Mouse (Mus musculus) gastrocnemius, postnatal 14 days (tissue): ENCODE measurements around the gene Gpr137c. TPM values are rescaled to one million over a fixed set of nuclear protein-coding genes. Genes with fewer than 3 reads are reported as not detected.

Experiments
- DNase-seq: peaks from one replicate; pipeline ENCODE4 v3.0.0; 2021; ENCODE audit warnings: mixed read lengths
- intact Hi-C: fragments of 180-260 bp; cut with DNase I; formaldehyde crosslinking; loops from one replicate; pipeline ENCODE4 v1.15.1; 2025; ENCODE audit warnings: low total_unique reads
- total RNA-seq, 2 experiments: library from RNA; stranded (reverse); gene quantifications; 2 replicates each; pipeline ENCODE4 v1.2.3; 2021

Gene Gpr137c
- total RNA-seq, 2 experiments from 2014 or later = 1.7 to 2.1 TPM

GRCm38 (mm10) chr14:45275816-45276215, 56.3 kb downstream of the Gpr137c start:
- no peak for DNase-seq
- intact Hi-C loops = no loop called here

- intact Hi-C loops = no loop called here
- no peak for DNase-seq
Observed at GRCm38 (mm10) chr14:45282066-45282465, 62.5 kb downstream of the Gpr137c start.

- no peak for DNase-seq
- intact Hi-C loops = no loop called here
Observed at GRCm38 (mm10) chr14:45291608-45292007, 72.1 kb downstream of the Gpr137c start.

GRCm38 (mm10) chr14:45303939-45304338, 84.4 kb downstream of the Gpr137c start:
- intact Hi-C loops = no loop called here
- DNase-seq = no peak

- intact Hi-C loops = no loop called here
- no peak for DNase-seq
Observed at GRCm38 (mm10) chr14:45304389-45304788, 84.9 kb downstream of the Gpr137c start.

GRCm38 (mm10) chr14:45305852-45306251, 86.3 kb downstream of the Gpr137c start:
- no peak for DNase-seq
- intact Hi-C loops = no loop called here

- DNase-seq = no peak
- intact Hi-C loops = no loop called here
Observed at GRCm38 (mm10) chr14:45307630-45308328, 88.3 kb downstream of the Gpr137c start.

- no peak for DNase-seq
- intact Hi-C loops = no loop called here
Observed at GRCm38 (mm10) chr14:45309646-45310045, 90.1 kb downstream of the Gpr137c start.

GRCm38 (mm10) chr14:45310101-45310500, 90.6 kb downstream of the Gpr137c start:
- DNase-seq = no peak

GRCm38 (mm10) chr14:45316927-45317326, 97.4 kb downstream of the Gpr137c start:
- intact Hi-C loops = no loop called here
- no peak for DNase-seq

More at GRCm38 (mm10) chr14:45310101-45310500, 90.6 kb downstream of the Gpr137c start:
- intact Hi-C loops = no loop called here

- intact Hi-C loops = no loop called here
- DNase-seq = no peak
Observed at GRCm38 (mm10) chr14:45317921-45318411, 98.4 kb downstream of the Gpr137c start.

GRCm38 (mm10) chr14:45318426-45319236, 99.1 kb downstream of the Gpr137c start, which contains the start of gene Ero1l:
Ero1l (minus strand) TSS chr14:45318771.
- DNase-seq = peak; percentile 80
- intact Hi-C loops = no loop called here

- intact Hi-C loops = no loop called here
- no peak for DNase-seq
Observed at GRCm38 (mm10) chr14:45319237-45319610, 99.7 kb downstream of the Gpr137c start.

GRCm38 (mm10) chr14:45320111-45320510, 100.6 kb downstream of the Gpr137c start:
- intact Hi-C loops = no loop called here
- no peak for DNase-seq

GRCm38 (mm10) chr14:45321067-45321466, 101.5 kb downstream of the Gpr137c start:
- DNase-seq = no peak

GRCm38 (mm10) chr14:45321622-45322021, 102.1 kb downstream of the Gpr137c start:
- DNase-seq = no peak
- intact Hi-C loops = no loop called here

More at GRCm38 (mm10) chr14:45321067-45321466, 101.5 kb downstream of the Gpr137c start:
- intact Hi-C loops = no loop called here

- DNase-seq = no peak
- intact Hi-C loops = no loop called here
Observed at GRCm38 (mm10) chr14:45322450-45322849, 102.9 kb downstream of the Gpr137c start.

- DNase-seq = no peak
- intact Hi-C loops = no loop called here
Observed at GRCm38 (mm10) chr14:45323320-45323719, 103.8 kb downstream of the Gpr137c start.

- no peak for DNase-seq
- intact Hi-C loops = no loop called here
Observed at GRCm38 (mm10) chr14:45325471-45325870, 106.0 kb downstream of the Gpr137c start.

GRCm38 (mm10) chr14:45328072-45328713, 108.7 kb downstream of the Gpr137c start:
- intact Hi-C loops = no loop called here
- no peak for DNase-seq
